Mouse (Mus musculus) monocyte, adult 5-6 weeks (primary cell): ENCODE results near the gene Prkaa1. TPM values are rescaled to one million over a fixed set of nuclear protein-coding genes. Genes with fewer than 3 reads are reported as not detected.

Source experiments
- ATAC-seq: fragments of 153-309, 156-312 bp; replicated peaks from 2 replicates; pipeline ENCODE4 v1.8.0; 2017; ENCODE audit warnings: mild to moderate bottlenecking; ENCODE audit not compliant: low TSS enrichment, insufficient number of reproducible peaks, severe bottlenecking, poor library complexity, low FRiP score
- total RNA-seq: library from RNA; stranded (forward); fragments of 200-1000, 200-491, 200-594 nt; gene quantifications from 3 replicates; pipeline ENCODE4 v1.2.3, GENCODE M21; 2017

The Prkaa1 gene
- total RNA-seq: 22.9 to 33.6 TPM (median 26.5 TPM) in 3 replicates

DNA sequence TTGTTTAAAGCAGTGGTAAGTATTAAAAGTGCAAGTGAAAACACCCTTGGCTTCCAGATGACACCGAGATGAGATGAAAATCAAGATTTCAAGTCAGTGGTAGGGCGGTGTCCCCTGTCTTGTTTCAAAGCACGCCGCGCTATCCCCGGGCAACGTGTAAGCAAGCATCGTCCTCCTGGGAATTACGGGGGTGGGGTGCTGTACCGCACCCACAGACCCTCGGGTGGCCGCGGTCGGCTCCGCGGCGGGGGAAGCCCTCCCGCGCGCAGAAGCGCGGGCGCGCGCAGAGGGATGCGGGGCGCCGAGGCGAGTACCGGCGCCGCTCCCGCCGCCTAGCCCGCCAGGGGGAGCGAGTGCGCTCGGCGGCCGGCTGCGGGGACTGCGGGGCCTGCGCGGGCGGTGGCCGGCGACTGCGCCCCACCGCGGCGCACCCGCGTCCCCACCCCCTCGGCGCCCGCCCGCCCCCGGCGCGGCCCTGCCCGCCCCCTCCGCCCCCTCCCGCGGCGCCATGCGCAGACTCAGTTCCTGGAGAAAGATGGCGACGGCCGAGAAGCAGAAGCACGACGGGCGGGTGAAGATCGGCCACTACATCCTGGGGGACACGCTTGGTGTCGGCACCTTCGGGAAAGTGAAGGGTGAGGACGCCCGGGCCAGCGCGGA, at the start of gene Prkaa1:
Gene Prkaa1 (plus strand): TSS at position 501 of the 660 bp plus-strand sequence.
- ATAC-seq: peak; percentile 73

GRCm38 (mm10) chr15:5095534-5096301, 47.9 kb upstream of the Prkaa1 start:
- no peak for ATAC-seq

DNA sequence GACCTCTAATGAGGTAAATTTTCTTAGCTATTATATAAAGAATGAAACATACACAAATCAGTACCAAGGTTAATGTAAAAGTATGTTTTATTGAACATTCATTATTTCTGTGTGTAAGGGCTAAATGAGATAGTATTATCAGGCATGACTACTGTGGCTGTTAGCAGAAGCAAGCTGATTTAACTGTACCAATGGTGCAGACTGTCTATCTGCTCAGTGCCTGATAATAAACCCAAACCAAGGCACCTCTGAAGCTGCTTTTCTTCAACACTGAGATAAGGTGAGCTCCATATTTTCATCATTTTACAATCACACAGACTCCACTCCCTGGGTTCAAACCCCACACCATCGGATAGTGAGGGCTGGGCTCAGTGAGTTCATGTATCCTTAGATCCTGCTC, 46.3 kb upstream of the Prkaa1 start:
- ATAC-seq: no peak

- ATAC-seq: no peak
Measured at GRCm38 (mm10) chr15:5102312-5102711, 41.3 kb upstream of the Prkaa1 start.

DNA sequence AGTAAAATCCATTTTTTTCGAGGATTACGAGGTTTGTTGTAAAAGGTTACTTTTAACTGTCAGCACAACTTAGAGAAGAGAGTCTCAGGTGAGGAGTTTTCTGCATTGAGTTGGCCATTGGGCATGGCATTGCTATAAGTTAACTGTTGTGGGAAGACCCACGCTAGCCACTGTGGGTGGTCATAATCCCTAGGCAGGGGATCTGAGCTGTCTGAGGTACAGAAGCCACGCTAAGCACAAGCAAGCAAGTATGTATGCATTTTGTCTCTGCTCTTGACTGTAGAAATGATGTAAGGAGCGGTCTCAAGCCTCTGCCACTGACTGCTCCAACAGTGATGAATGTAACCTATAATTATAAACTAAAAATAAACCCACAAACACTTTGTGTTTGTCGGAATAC, 37.8 kb upstream of the Prkaa1 start:
- no peak for ATAC-seq

DNA sequence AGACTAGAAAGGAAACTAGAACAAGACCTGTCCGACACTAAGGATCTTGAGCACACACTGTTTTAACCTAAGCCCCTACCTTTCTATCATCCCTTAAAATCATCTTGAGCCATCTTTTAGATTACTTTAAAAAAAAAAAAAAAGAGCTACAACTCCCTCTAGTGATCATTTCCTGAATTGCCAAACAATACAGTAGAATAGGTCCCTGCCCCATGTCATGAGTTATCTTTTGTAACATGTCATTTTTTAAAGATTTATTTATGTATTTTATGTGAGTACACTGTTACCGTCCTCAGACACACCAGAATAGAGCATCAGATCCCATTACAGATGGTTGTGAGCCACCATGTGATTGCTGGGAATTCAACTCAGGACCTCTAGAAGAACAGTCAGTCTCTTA, 37.4 kb upstream of the Prkaa1 start:
- no peak for ATAC-seq

DNA sequence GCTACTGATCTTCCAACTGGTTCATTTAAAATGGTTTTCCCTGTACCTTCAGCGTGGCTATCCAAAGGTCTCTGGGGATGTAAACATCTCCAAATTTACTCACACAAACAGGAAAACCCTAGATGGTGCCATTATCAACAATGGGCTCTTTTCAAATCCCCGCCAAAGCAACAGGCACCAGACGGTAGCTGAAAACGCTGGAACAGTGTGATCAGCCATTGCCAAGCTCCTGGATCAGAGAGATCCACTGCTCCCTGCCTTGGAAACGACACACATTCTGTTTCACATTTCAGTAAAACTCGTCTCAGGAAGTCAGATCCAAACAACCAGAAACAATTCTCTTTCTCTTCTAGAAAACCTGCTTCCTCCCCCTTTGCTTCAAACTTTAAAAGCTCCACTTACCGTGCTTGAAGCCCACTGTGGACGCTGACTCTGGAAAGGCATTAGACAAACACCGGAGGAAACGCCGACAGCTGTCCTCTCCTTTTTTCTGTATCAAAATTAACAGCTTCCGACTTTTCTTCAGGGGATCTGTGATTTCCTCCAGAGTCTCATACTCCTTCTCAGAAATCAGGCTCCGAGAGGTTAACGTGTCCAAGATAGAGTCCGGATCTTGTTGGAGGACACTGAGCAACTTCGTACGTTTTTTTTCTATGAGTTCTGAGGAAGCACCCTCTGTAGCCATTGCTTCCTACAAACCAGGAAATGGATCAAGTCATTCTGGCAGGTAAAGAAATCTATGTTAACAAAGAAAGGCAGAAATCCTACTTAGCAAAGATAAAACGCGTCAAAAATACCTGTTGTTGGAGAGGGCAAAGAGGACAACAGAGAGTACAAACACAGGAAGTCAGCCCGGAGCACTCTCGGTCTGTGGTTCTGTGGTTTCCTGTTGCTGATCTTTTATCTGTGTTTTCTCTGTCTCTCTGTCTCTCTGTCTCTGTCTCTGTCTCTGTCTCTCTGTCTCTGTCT, 35.7 kb upstream of the Prkaa1 start, which contains the start of gene Card6:
Gene Card6 (minus strand): TSS at position 854 of the 969 bp plus-strand sequence.
- peak; percentile 69; the same call in 1 of the 2 replicates for ATAC-seq

DNA sequence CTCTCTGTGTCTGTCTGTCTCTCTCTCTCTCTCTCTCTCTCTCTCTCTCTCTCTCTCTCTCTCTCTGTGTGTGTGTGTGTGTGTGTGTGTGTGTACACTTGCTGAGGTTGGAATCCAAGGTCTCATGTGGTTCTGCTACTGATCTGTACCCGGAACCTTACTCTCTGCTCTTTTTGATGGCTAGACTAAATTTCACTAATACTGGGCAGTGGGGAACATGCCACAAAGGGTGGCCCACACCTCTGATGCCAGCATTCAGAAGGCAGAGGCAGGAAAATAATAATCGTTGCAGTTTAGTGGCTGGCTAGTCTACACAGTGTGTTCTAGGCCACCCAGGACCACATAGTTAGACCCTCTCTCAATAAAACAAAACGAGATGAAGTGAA, 35.0 kb upstream of the Prkaa1 start:
- ATAC-seq: no peak

GRCm38 (mm10) chr15:5112651-5113050, 31.0 kb upstream of the Prkaa1 start:
- ATAC-seq: no peak

DNA sequence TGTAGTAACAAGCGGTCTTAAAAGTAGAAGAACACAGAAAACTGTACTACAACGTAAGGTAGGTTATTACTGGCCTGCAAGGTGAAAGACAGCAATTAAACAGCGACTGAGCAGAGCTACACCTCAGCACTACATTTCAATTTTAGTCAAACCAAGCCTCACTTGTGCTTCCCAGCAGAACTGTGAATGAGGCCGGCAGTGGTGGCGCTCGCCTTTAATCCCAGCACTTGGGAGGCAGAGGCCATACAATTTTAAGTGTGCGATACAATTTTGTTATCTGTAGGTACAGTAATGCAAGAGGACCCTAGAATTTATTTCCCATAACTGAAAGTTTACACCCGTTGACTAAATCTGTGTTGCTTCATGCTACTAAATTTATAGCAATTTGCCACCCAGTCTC, 28.5 kb upstream of the Prkaa1 start:
- ATAC-seq: no peak

DNA sequence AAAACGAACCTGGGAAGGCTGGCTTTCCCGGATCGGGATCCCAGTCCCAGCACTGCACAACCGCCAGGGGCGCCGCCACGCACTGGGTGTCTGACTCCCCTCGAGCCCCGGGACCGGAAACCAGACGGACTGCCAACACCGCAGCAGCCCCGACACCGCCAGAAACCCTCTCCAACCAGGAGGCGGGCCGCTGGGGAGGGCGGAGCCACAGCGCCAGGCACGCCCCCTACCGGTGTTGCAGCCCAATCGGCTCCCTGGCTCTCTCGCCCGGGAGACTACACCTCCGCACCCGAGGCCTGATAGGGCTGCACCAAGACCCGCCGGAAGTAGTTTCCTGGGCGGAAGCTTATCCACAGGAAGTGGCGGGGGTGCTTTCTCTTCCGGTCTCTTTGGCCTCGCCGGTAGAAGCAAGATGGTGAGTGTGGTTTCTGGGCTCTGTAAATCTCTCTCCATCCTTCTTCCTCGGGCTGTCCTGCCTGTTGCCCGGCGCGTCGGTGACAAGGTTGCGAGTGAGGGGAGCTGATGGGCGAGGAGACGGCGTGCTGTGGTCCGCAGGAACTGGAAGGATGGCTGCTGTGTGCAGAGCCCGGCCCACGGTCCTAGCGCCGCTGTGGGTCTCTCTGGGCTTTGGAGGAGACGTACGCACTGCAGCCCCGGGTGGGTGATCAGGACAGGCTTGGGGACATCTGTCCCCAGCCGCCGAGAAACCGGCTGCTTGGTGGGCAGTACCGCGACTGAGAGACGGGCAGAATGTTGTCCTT, 27.2 kb upstream of the Prkaa1 start, which contains the start of gene Rpl37:
Gene Rpl37 (plus strand): TSS at position 376 of the 761 bp plus-strand sequence.
- peak; percentile 96 for ATAC-seq

DNA sequence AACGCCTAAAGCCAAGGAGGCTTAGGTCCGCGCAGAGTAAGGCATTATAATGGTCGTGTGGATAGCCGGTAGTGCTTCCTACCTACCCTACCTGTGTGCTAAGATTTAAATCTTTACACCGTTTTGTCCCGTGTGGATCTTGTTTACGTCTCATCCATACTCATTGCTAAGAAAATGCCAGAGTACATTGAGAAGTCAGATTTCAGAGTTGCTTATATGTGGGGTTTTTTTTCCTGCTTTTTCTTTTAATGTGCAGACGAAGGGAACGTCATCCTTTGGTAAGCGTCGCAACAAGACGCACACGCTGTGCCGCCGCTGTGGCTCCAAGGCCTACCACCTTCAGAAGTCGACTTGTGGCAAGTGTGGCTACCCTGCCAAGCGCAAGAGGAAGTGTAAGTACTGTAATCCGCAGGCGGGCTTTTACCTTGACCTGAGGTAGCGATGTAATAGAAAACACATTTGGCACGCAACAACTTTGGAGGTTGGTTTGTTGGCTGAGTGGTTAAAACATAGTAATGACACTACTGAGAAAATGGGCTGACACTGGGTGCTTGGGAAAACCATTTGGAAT, 26.5 kb upstream of the Prkaa1 start:
- no peak for ATAC-seq

DNA sequence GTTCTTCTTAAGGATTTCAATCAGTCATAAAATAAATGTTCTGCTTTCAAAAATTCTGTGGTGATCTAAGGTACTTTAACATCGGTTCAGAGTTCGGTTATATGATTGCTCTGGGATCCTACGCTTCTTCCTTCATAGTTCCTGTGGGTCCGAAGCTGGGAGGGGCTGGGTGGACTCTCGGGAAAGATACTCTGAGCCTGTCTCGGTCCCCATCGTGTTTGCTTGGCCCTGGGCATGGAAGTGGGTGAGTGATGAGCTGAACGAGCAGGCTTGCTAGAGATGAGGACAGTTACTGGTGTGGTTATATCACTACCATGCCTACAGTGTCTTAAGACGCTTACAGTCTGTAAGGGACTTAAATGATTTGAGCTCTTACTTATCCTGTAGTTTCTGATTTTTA, 25.0 kb upstream of the Prkaa1 start:
- ATAC-seq: no peak

- no peak for ATAC-seq
Measured at GRCm38 (mm10) chr15:5119192-5119591, 24.5 kb upstream of the Prkaa1 start.

DNA sequence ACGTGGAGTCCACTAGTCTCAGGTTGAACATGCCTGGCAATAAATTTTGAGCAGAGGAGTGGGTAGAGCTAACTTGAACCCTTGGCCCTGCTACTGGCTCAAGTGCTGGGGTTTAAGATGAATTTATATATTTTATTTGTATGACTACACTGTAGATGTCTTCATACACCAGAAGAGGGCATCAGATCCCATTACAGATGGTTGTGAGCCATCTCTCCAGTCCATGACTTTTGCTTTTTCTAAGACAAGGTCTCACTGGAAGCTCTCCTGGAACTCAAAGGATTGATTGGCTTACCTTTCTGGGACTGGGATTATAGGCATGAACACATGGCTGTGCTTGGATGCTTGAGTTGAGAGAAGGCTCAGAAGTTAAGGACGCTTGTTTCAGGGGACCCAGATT, 24.0 kb upstream of the Prkaa1 start:
- ATAC-seq: no peak

DNA sequence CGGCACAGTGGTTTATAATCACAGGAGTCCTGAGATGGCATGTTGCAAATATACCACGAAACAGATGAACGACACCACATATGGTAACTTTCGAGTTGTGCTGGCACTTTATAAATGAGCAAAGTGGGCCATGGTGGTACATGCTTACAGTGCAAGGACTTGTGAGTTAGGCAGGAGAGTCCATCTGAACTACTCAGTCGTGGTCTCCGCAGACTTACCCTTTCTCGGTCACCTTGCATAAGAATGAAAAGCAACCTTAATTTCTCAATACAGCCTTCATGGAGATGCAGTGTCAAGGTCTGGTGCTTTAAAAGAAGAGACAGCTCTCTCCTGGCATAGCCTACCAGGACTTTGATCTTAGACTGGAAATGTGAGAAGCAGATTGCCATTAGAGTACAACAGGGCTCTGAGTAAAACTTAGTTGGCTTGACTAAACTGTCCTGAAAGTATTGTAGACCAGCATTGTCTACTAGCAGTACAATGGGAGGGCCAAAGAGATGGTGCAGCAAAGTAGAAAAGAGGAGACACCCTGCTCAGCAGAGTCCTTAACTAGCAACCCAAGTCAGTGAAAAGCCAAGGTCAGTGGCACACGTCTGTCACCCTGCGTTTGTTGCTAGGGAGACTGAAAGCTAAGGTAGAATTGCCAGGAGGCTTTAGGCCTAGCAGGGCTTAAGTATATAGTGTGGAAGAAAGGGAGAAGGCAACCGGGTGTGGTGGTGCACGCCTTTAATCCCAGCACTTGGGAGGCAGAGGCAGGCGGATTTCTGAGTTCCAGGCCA, 21.9 kb upstream of the Prkaa1 start:
- ATAC-seq: no peak

DNA sequence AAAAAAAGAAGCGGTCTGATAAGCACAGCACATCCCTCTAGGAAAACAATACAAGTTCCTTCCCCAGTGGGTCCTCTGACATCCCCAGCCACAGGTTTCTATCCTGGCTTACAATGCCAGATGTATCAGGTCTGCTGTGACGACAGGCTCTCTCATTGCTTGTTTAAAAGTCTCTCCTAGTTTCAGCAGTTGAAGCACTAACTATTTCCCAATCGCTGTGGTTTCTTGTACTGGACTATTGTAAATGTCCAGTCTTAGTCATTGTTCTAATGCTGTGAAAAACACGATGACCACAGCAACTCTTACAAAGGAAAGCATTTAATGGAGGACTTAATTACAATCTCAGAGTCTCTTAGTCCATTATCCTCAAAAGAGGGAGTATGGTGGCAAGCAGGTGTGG, 17.2 kb upstream of the Prkaa1 start:
- ATAC-seq: no peak
